8 mouse cellular contexts compared by ENCODE assay signal in the genomic region with DNA sequence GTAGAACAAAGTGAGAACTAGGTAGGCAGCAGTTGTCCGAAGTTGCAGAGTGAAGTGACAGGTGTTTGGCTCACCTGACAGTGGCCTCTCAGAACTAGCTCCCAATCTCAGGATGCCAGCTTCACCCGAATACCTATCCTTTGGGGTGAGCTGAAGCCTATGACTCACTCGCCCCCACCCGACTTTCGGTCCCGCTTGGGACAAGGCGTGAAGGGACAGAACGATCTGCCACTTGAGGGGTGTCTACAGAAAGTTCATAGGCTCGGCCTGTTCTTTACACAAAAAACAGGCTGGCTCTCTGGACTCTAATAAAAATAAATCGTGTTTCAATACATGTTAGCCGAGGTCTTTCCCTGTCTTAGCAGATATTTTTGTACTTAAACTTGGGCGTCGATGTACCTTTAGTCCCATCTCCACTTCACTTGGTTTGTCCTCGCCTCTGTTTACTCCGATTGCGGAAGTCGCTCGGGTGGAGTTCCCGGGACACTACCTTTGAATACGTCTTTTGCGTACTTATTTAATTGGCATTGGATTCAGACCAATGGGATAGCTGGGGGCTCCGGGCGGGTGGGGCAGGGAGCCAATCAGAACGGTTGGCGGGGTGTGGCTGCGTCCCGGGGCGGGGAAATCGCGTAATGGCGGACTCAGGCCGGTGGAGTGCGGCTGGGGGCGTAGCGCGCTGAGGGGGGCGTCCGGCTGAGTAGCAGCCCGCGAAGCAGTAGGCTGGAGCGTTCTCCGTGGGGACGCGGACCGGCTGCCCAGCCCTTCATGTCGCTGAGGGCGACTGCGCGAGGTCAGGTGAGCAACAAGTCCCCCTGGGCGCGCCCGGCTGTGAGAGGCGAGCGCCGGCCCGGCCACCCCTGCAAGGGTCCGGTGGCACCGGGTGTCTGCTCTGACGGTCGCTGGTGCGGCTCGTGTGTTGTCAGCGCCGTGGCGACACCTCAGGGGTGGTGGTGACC. TPM values are rescaled to one million over a fixed set of nuclear protein-coding genes. Genes with fewer than 3 reads are reported as not detected.
DNase-seq lines count a peak whose midpoint lies in the region; ATAC-seq lines count a peak whose summit lies in the region.

A gene (plus strand): TSS at position 575 of the 959 bp plus-strand sequence.

- H3K4me3 ChIP-seq in intestine, embryonic 14.5 days (ENCODE audit: low read depth, low read length), result peak within 1 kb of the TSS; percentile 83

- H3K4me1 ChIP-seq in intestine, embryonic 14.5 days (replicated peaks; ENCODE audit: control insufficient read depth, insufficient read depth, low read length), result peaks cover 13% of the 10 kb centered on the region

- H3K9ac ChIP-seq in intestine, embryonic 14.5 days (ENCODE audit: low read length), result peak within 1 kb of the TSS; percentile 94

- peak within 1 kb of the TSS; percentile 84 for H3K27ac ChIP-seq in intestine, embryonic 14.5 days (ENCODE audit: low read depth)

- peak; percentile 89 to 91 for DNase-seq in adrenal gland, adult 18-20 months (ENCODE audit: low spot score in 2 of 2)
- DNase-seq in embryo, embryonic 11 days, result peak; percentile 96
- DNase-seq in gastrocnemius, postnatal 25 days, result peak; percentile 93
- peak; percentile 95 for DNase-seq in intestine, embryonic 14.5 days (ENCODE audit: low spot score)
- DNase-seq in left cerebral cortex, postnatal 14 days (ENCODE audit: low spot score in 2 of 2), result peak; percentile 86 to 92
- DNase-seq in mesoderm, embryonic 11.5 days (ENCODE audit: low read depth, low spot score), result peak; percentile 95
- DNase-seq in right cerebral cortex, postnatal 36 days (ENCODE audit: low spot score in 2 of 2), result peak; percentile 79 to 83
- peak; percentile 96 for DNase-seq in yolk sac, embryonic 10.5 days (ENCODE audit: low spot score)

- H3K36me3 ChIP-seq in intestine, embryonic 14.5 days (ENCODE audit: control insufficient read depth, insufficient read depth, low read length), result no peaks in the 10 kb centered on the region

- under 1% methylated on average over 62 of the region's 65 CpGs for WGBS in intestine, embryonic 14.5 days

- H3K27me3 ChIP-seq in intestine, embryonic 14.5 days (replicated peaks; ENCODE audit: control insufficient read depth, insufficient read depth, low read length), result no peaks in the 10 kb centered on the region

- peak; percentile 91 for ATAC-seq in intestine, embryonic 14.5 days (replicated peaks; ENCODE audit: low FRiP score, low TSS enrichment, low read depth)

- intact Hi-C loops in left cerebral cortex, postnatal 14 days (cut with DNase I), result loop anchor here (10.0 kb wide), 1 partner anchor 65 kb away; no protein-coding TSS in a partner anchor

- H3K4me2 ChIP-seq in intestine, embryonic 14.5 days (ENCODE audit: low read length), result peak within 1 kb of the TSS; percentile 92

- no peaks in the 10 kb centered on the region for H3K9me3 ChIP-seq in intestine, embryonic 14.5 days (ENCODE audit: control insufficient read depth, low read length)

RNA-seq across cellular contexts. Expression of the gene that starts here (rescaled TPM):
- total RNA-seq in adrenal gland, adult 18-20 months (2021), result 100 to 1,000 TPM in 1 of 2 experiments, 10 to 100 TPM in 1; 97.5 to 102 TPM
- total RNA-seq in gastrocnemius, postnatal 25 days (2021), result 10 to 100 TPM; 33.8 to 39.7 TPM
- 79.6 and 88.3 TPM in 2 replicates for polyA plus RNA-seq in intestine, embryonic 14.5 days (2014; fragmentation: Nextera tagmentation; extraction: Ambion mirVana)
- total RNA-seq in left cerebral cortex, postnatal 14 days (2021), result 10 to 100 TPM; 27.3 to 34.8 TPM

Comparison
In these comparisons a context has a peak if more than half of its experiments do, and no peak if none do; other contexts are left out.
1. Peak in every context shown above with its lines: DNase-seq, ATAC-seq, H3K4me3 ChIP-seq and H3K27ac ChIP-seq.